Mouse (Mus musculus): ENCODE data around the gene Angptl3. TPM values are rescaled to one million over a fixed set of nuclear protein-coding genes. Genes with fewer than 3 reads are reported as not detected.
A peak's percentile ranks its signal among the peaks of the same experiment; 100 is the strongest.

Angptl3 gene
- 1 to 10 TPM; 4.0 to 4.2 TPM for total RNA-seq (2021)
- long read RNA-seq, experiment 1, partial matches to known transcripts, result 1 of 4 reads
- long read RNA-seq, experiment 1, other reads (novel, unspliced or antisense), result 2 of 4 reads
- long read RNA-seq, experiment 2, partial matches to known transcripts, result 0 of 2 reads
- long read RNA-seq, experiment 2, other reads (novel, unspliced or antisense), result 0 of 2 reads

- DNase-seq, result no peak
These were observed at the start of gene Angptl3 for GRCm38 (mm10) chr4:99030686-99031085. Angptl3 (plus strand) TSS chr4:99030954.

GRCm38 (mm10) chr4:98984701-98985100 is 46.1 kb upstream of the Angptl3 start:
- no peak for DNase-seq

- DNase-seq, result no peak
These were observed 37.3 kb upstream of the Angptl3 start for GRCm38 (mm10) chr4:98993491-98993890.

- DNase-seq, result no peak
These were observed 25.2 kb upstream of the Angptl3 start for GRCm38 (mm10) chr4:99005574-99005973.

- no peak for DNase-seq
These were observed 24.4 kb upstream of the Angptl3 start for GRCm38 (mm10) chr4:99006319-99006718.

- DNase-seq, result no peak
These were observed 19.7 kb upstream of the Angptl3 start for GRCm38 (mm10) chr4:99011039-99011438.

- DNase-seq, result no peak
These were observed 8.5 kb upstream of the Angptl3 start for GRCm38 (mm10) chr4:99022221-99022620.

- DNase-seq, result no peak
These were observed 2.4 kb upstream of the Angptl3 start for GRCm38 (mm10) chr4:99028377-99028776.

- DNase-seq, result peak; percentile 25 to 47
These were observed 2.2 kb downstream of the Angptl3 start for GRCm38 (mm10) chr4:99032921-99033320.

GRCm38 (mm10) chr4:99044854-99045253 is 14.1 kb downstream of the Angptl3 start:
- no peak for DNase-seq

GRCm38 (mm10) chr4:99046471-99046870 is 15.7 kb downstream of the Angptl3 start:
- no peak for DNase-seq

- DNase-seq, result no peak
These were observed 17.8 kb downstream of the Angptl3 start for GRCm38 (mm10) chr4:99048581-99048980.

- DNase-seq, result no peak
These were observed 33.8 kb downstream of the Angptl3 start for GRCm38 (mm10) chr4:99064524-99064923.

- no peak for DNase-seq
These were observed 38.1 kb downstream of the Angptl3 start for GRCm38 (mm10) chr4:99068806-99069205.

- no peak for DNase-seq
These were observed 47.3 kb downstream of the Angptl3 start for GRCm38 (mm10) chr4:99078005-99078404.

GRCm38 (mm10) chr4:99081169-99081568 is 50.4 kb downstream of the Angptl3 start:
- no peak for DNase-seq

GRCm38 (mm10) chr4:99083862-99084261 is 53.1 kb downstream of the Angptl3 start:
- DNase-seq, result no peak

GRCm38 (mm10) chr4:99087760-99088485 is 57.2 kb downstream of the Angptl3 start:
- no peak for DNase-seq

- DNase-seq, result no peak
These were observed 60.5 kb downstream of the Angptl3 start for GRCm38 (mm10) chr4:99091151-99091701.

- no peak for DNase-seq
These were observed 61.0 kb downstream of the Angptl3 start for GRCm38 (mm10) chr4:99091777-99092176.
